Mouse (Mus musculus): ENCODE measurements at regions not wholly inside any gene's neighbourhood (a gene's known extent, or its start where the extent isn't known, plus 50 kb on each side); places are given as distances from the start of the nearest gene placed in this dataset.

GRCm38 (mm10) chr2:9749829-9750788 is 130.9 kb upstream of the 4930412O13Rik start:
- TF ChIP-seq POLR2A (IDR thresholded peaks at IDR 0.05; ENCODE audit: low read depth, low read length), result no peak
- TF ChIP-seq SIN3A (IDR thresholded peaks at IDR 0.05; ENCODE audit: low read length), result no peak
- TF ChIP-seq BHLHE40 (IDR thresholded peaks at IDR 0.05; ENCODE audit: low read depth, low read length), result peak; percentile 14; the same call in 1 of the 2 replicates
- no peak for TF ChIP-seq ZKSCAN1 (IDR thresholded peaks at IDR 0.05; ENCODE audit: borderline replicate concordance, low read depth, low read length)
- no peak for TF ChIP-seq CTCF (conservative IDR thresholded peaks at IDR 0.05 in 1 of 2, IDR thresholded peaks at IDR 0.05 in 1 of 2; ENCODE audit: low read depth in 2 of 2, low read length in 2 of 2)
- peak; percentile 65 for TF ChIP-seq EP300 (IDR thresholded peaks at IDR 0.05; ENCODE audit: low read length)
- no peak for TF ChIP-seq POLR2AphosphoS2 (IDR thresholded peaks at IDR 0.05; ENCODE audit: low read depth, low read length)
- no peak; the same call in 1 of the 2 replicates for TF ChIP-seq MXI1 (IDR thresholded peaks at IDR 0.05; ENCODE audit: low read depth, low read length)
- no peak for TF ChIP-seq UBTF (IDR thresholded peaks at IDR 0.05; ENCODE audit: low read depth, low read length)
- TF ChIP-seq IRF4 (IDR thresholded peaks at IDR 0.05; ENCODE audit: low read depth, low read length), result peak; percentile 52
- TF ChIP-seq ZNF384 (IDR thresholded peaks at IDR 0.05; ENCODE audit: low read depth, low read length), result peak; percentile 66
